Mouse (Mus musculus): Measurements from ENCODE around the gene Taf1a. TPM values are rescaled to one million over a fixed set of nuclear protein-coding genes. Genes with fewer than 3 reads are reported as not detected.

Taf1a gene
- polyA plus RNA-seq, 1 experiment from 2014 or later = 20.4 TPM

GRCm38 (mm10) chr1:183362729-183363576 is 25.8 kb upstream of the Taf1a start:
- DNase-seq (ENCODE audit: low spot score) (no peak), ATAC-seq (replicated peaks; ENCODE audit: low FRiP score) (no peak)
- 91% methylated on average over 14 of the region's 14 CpGs for WGBS
- H3K4me2 ChIP-seq (ENCODE audit: low read depth, low read length, severe bottlenecking) = no peak overlapping the region
- H3K9me3 ChIP-seq (ENCODE audit: control insufficient read depth, low read length) = no peaks in the 10 kb centered on the region
- no peak overlapping the region for H3K9ac ChIP-seq (ENCODE audit: low read length)
- H3K4me1 ChIP-seq (replicated peaks; ENCODE audit: control insufficient read depth, insufficient read depth, low read length) = peaks cover 3% of the 10 kb centered on the region; the same call in 1 of the 2 replicates
- no peak overlapping the region for H3K4me3 ChIP-seq (ENCODE audit: low read depth, low read length)
- H3K36me3 ChIP-seq (ENCODE audit: control insufficient read depth, insufficient read depth, low read length) = no peaks in the 10 kb centered on the region; the same call in 1 of the 2 replicates
- H3K27ac ChIP-seq (ENCODE audit: low read depth, low read length) = no peak overlapping the region
- H3K27me3 ChIP-seq (ENCODE audit: control insufficient read depth, insufficient read depth, low read length) = no peaks in the 10 kb centered on the region

- no peak for DNase-seq (ENCODE audit: low spot score)
- Histone ChIP-seq H3K4me2 (ENCODE audit: low read depth, low read length, severe bottlenecking) (no peak overlapping the region), H3K27me3 (ENCODE audit: control insufficient read depth, insufficient read depth, low read length) (no peaks in the 10 kb centered on the region), H3K4me1 (replicated peaks; ENCODE audit: control insufficient read depth, insufficient read depth, low read length) (peaks cover 8% of the 10 kb centered on the region; the same call in 1 of the 2 replicates), H3K36me3 (ENCODE audit: control insufficient read depth, insufficient read depth, low read length) (no peaks in the 10 kb centered on the region; the same call in 1 of the 2 replicates), H3K4me3 (ENCODE audit: low read depth, low read length) (no peak overlapping the region), H3K9me3 (ENCODE audit: control insufficient read depth, low read length) (no peaks in the 10 kb centered on the region), H3K9ac (ENCODE audit: low read length) (no peak overlapping the region), H3K27ac (ENCODE audit: low read depth, low read length) (no peak overlapping the region)
- WGBS = 93% methylated on average over 5 of the region's 5 CpGs
- ATAC-seq (replicated peaks; ENCODE audit: low FRiP score) = no peak
These were observed 25.3 kb upstream of the Taf1a start for GRCm38 (mm10) chr1:183363577-183363867.

DNA sequence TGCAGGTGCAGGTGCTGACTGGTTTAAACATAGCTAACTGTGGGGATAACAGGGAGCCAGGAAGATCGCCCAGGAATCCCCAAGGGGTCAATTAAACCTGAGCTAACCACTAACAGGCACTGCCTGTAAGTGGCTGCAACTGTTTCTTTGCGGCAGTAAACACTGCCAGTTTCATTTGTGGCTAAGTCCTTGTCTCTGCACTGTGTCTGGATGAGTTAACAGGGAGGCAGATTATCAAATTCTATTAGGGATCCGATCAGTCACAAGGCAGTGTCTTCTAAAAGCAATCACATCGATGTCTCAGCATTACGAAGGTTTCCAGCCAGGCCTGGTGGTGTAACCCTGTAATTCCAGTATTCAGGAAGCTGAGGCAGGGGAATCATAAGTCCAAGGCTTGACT is 22.4 kb upstream of the Taf1a start:
- Histone ChIP-seq H3K9me3 (ENCODE audit: control insufficient read depth, low read length) (no peaks in the 10 kb centered on the region), H3K36me3 (ENCODE audit: control insufficient read depth, insufficient read depth, low read length) (no peaks in the 10 kb centered on the region; the same call in 1 of the 2 replicates), H3K27ac (ENCODE audit: low read depth, low read length) (no peak overlapping the region), H3K9ac (ENCODE audit: low read length) (no peak overlapping the region), H3K27me3 (ENCODE audit: control insufficient read depth, insufficient read depth, low read length) (no peaks in the 10 kb centered on the region), H3K4me1 (replicated peaks; ENCODE audit: control insufficient read depth, insufficient read depth, low read length) (peaks cover 9% of the 10 kb centered on the region; the same call in 1 of the 2 replicates), H3K4me2 (ENCODE audit: low read depth, low read length, severe bottlenecking) (no peak overlapping the region), H3K4me3 (ENCODE audit: low read depth, low read length) (no peak overlapping the region)
- no peak for DNase-seq (ENCODE audit: low spot score)
- 88% methylated on average over 5 of the region's 5 CpGs for WGBS
- no peak for ATAC-seq (replicated peaks; ENCODE audit: low FRiP score)

DNA sequence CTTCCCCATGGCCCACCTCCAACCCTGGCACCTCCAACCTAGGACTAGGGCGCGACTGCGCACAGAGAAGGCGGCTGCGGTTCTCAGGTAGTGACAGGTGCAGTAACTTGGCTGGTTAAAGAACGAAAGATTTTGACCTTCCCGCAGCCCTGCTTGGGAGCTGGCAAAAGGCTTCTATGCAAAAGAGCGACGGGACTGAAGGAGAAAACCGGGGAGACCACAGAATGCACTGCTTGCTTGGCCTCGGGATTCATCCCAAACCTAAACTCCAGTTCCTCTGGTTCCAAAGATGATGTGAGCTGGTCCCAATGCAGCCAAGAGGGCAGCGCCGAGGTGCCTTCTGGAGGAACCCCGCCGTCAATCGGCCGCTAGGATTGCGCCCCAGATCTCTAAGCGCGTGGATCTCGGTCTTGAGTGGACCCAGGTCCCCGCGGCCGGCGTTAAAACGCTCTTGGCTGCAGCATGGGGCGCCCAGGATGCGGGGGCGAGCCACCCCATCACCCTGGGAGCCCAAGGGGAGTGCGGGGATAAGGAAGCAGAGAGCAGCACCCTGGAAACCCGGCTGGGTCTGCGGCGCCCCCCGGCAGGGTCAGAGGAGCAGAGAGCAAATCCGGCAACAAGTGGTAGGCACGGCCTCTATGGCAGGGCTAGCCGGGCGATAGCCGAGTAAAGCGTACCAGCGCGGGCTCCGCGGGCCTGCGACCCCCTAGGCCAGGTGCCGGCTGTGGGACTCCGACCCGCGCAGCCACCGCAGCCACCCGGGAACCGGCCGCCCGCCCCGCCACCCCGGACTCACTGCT is 20.0 kb upstream of the Taf1a start:
- ATAC-seq (replicated peaks; ENCODE audit: low FRiP score) (peak; percentile 77), DNase-seq (ENCODE audit: low spot score) (no peak)
- Histone ChIP-seq H3K4me2 (ENCODE audit: low read depth, low read length, severe bottlenecking) (peak overlapping the region; percentile 84), H3K27me3 (ENCODE audit: control insufficient read depth, insufficient read depth, low read length) (no peaks in the 10 kb centered on the region), H3K27ac (ENCODE audit: low read depth, low read length) (no peak overlapping the region; the same call in 1 of the 2 replicates), H3K36me3 (ENCODE audit: control insufficient read depth, insufficient read depth, low read length) (no peaks in the 10 kb centered on the region; the same call in 1 of the 2 replicates), H3K4me3 (ENCODE audit: low read depth, low read length) (peak overlapping the region; percentile 92), H3K9me3 (ENCODE audit: control insufficient read depth, low read length) (no peaks in the 10 kb centered on the region), H3K9ac (ENCODE audit: low read length) (peak overlapping the region; percentile 87), H3K4me1 (replicated peaks; ENCODE audit: control insufficient read depth, insufficient read depth, low read length) (peaks cover 9% of the 10 kb centered on the region; the same call in 1 of the 2 replicates)
- 3% methylated on average over 55 of the region's 56 CpGs for WGBS

DNA sequence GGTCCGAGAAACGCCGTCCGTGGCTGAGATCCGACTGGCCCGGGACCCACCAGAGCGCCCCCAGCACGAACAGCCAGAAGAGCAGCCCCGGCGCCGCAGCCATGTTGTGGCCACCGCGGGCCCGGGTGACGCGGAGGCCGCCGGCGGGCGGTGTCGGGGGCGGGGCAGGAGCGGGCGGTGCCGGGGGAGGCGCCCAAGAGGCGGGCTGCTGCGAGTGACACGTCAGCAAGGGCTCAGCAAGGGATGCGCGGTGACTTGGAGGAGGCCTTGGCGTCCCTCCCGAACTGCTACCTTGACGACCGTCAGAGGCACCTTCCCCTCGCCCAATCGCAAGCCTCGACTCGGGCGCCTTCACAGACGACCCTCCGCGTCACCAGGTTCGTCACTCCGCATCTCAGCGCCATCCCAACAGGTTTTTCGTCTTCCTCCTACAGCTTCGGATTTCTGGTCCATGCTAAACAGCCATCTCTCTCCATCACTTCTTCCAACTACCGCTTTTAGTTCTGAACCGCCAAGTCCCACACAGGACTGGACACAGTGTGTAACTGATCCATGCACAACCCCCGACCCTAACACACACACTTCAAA is 19.3 kb upstream of the Taf1a start, which contains the start of gene Mia3:
Gene Mia3, minus strand, starts transcription at position 127 of the 588 bp plus-strand sequence.
- Histone ChIP-seq H3K4me3 (ENCODE audit: low read depth, low read length) (peak within 1 kb of the TSS; percentile 92), H3K9me3 (ENCODE audit: control insufficient read depth, low read length) (no peaks in the 10 kb centered on the region; the same call in 1 of the 2 replicates), H3K4me2 (ENCODE audit: low read depth, low read length, severe bottlenecking) (peak within 1 kb of the TSS; percentile 84), H3K36me3 (ENCODE audit: control insufficient read depth, insufficient read depth, low read length) (no peaks in the 10 kb centered on the region; the same call in 1 of the 2 replicates), H3K9ac (ENCODE audit: low read length) (peak within 1 kb of the TSS; percentile 87), H3K27me3 (ENCODE audit: control insufficient read depth, insufficient read depth, low read length) (no peaks in the 10 kb centered on the region), H3K4me1 (replicated peaks; ENCODE audit: control insufficient read depth, insufficient read depth, low read length) (peaks cover 9% of the 10 kb centered on the region; the same call in 1 of the 2 replicates), H3K27ac (ENCODE audit: low read depth, low read length) (no peak within 1 kb of the TSS; the same call in 1 of the 2 replicates)
- peak; percentile 97 for DNase-seq (ENCODE audit: low spot score)
- ATAC-seq (replicated peaks; ENCODE audit: low FRiP score) = peak; percentile 99
- 0% methylated on average over 51 of the region's 51 CpGs for WGBS

DNA sequence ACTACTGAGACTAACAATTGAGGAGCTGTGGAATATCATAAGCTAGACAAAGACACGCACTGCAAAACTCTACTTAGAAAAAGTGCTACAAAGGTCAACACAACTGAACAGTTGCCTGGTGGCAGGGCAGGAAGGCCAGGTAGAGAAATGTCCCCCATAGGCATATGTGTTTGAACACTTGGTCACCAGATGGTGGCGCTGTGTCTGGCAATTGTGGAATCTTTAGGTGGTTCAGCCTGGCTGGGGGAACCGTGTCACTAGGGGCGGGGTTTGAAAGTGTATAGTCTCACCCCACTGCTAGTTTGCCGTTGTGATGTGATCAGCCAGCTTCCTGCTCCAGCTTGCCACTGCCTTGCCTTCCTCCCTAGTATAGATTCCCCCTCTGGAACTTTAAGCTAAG is 14.1 kb upstream of the Taf1a start:
- no peak overlapping the region for H3K4me3 ChIP-seq (ENCODE audit: low read depth, low read length)
- WGBS = 77% methylated on average over 5 of the region's 5 CpGs
- H3K4me2 ChIP-seq (ENCODE audit: low read depth, low read length, severe bottlenecking) = no peak overlapping the region
- H3K27ac ChIP-seq (ENCODE audit: low read depth, low read length) = no peak overlapping the region
- ATAC-seq (replicated peaks; ENCODE audit: low FRiP score) (no peak), DNase-seq (ENCODE audit: low spot score) (no peak)
- no peaks in the 10 kb centered on the region for H3K36me3 ChIP-seq (ENCODE audit: control insufficient read depth, insufficient read depth, low read length)
- peaks cover 3% of the 10 kb centered on the region; the same call in 1 of the 2 replicates for H3K9me3 ChIP-seq (ENCODE audit: control insufficient read depth, low read length)
- no peaks in the 10 kb centered on the region for H3K27me3 ChIP-seq (ENCODE audit: control insufficient read depth, insufficient read depth, low read length)
- no peaks in the 10 kb centered on the region for H3K4me1 ChIP-seq (replicated peaks; ENCODE audit: control insufficient read depth, insufficient read depth, low read length)
- H3K9ac ChIP-seq (ENCODE audit: low read length) = no peak overlapping the region

DNA sequence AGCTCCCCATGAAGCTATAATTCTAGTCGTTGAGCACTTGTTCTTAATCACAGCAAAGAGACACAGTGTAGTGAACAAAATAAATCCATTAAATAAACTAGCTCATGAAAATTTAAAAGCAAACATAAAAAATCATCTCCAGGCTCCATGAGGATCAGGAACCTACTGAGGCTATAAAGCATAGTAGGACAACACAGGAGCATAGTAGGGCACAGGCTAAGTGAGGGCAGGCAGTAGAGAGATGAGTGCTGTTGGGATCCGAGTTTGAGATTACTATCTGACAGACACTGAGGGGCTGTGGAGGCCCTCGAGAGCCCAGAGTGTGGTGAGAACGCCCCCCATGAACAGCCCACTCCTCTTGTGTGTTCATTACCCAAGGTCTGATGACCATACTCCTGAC is 11.7 kb upstream of the Taf1a start:
- no peak overlapping the region for H3K4me3 ChIP-seq (ENCODE audit: low read depth, low read length)

GRCm38 (mm10) chr1:183378321-183378941 is 10.3 kb upstream of the Taf1a start:
- H3K9me3 ChIP-seq (ENCODE audit: control insufficient read depth, low read length) = peaks cover 3% of the 10 kb centered on the region; the same call in 1 of the 2 replicates
- no peaks in the 10 kb centered on the region for H3K4me1 ChIP-seq (replicated peaks; ENCODE audit: control insufficient read depth, insufficient read depth, low read length)
- H3K27me3 ChIP-seq (ENCODE audit: control insufficient read depth, insufficient read depth, low read length) = no peaks in the 10 kb centered on the region
- no peak overlapping the region for H3K4me3 ChIP-seq (ENCODE audit: low read depth, low read length)
- H3K27ac ChIP-seq (ENCODE audit: low read depth, low read length) = no peak overlapping the region
- H3K9ac ChIP-seq (ENCODE audit: low read length) = no peak overlapping the region
- WGBS = 87% methylated on average over 10 of the region's 10 CpGs
- no peaks in the 10 kb centered on the region for H3K36me3 ChIP-seq (ENCODE audit: control insufficient read depth, insufficient read depth, low read length)
- DNase-seq (ENCODE audit: low spot score) (no peak), ATAC-seq (replicated peaks; ENCODE audit: low FRiP score) (no peak)
- H3K4me2 ChIP-seq (ENCODE audit: low read depth, low read length, severe bottlenecking) = no peak overlapping the region

More for the DNA sequence above, 11.7 kb upstream of the Taf1a start:
- Histone ChIP-seq H3K9me3 (ENCODE audit: control insufficient read depth, low read length) (peaks cover 3% of the 10 kb centered on the region; the same call in 1 of the 2 replicates), H3K27ac (ENCODE audit: low read depth, low read length) (no peak overlapping the region), H3K4me2 (ENCODE audit: low read depth, low read length, severe bottlenecking) (no peak overlapping the region), H3K36me3 (ENCODE audit: control insufficient read depth, insufficient read depth, low read length) (no peaks in the 10 kb centered on the region), H3K27me3 (ENCODE audit: control insufficient read depth, insufficient read depth, low read length) (no peaks in the 10 kb centered on the region), H3K4me1 (replicated peaks; ENCODE audit: control insufficient read depth, insufficient read depth, low read length) (no peaks in the 10 kb centered on the region), H3K9ac (ENCODE audit: low read length) (no peak overlapping the region)
- DNase-seq (ENCODE audit: low spot score) = no peak
- no peak for ATAC-seq (replicated peaks; ENCODE audit: low FRiP score)
- 76% methylated on average over 4 of the region's 4 CpGs for WGBS
